Mouse (Mus musculus): ENCODE data around the gene Jade2. TPM values are rescaled to one million over a fixed set of nuclear protein-coding genes. Genes with fewer than 3 reads are reported as not detected.

The Jade2 gene
- 1.8 and 2.1 TPM in 2 replicates for polyA plus RNA-seq (2016; fragmentation: Nextera tagmentation; extraction: Ambion mirVana)

GRCm38 (mm10) chr11:51857081-51857671 lies at the start of gene Jade2:
Gene Jade2 (minus strand): TSS chr11:51857653.
- H3K4me1 ChIP-seq, result peaks cover 23% of the 10 kb centered on the region
- WGBS, result under 1% methylated on average over 43 of the region's 47 CpGs
- no peaks in the 10 kb centered on the region for H3K36me3 ChIP-seq
- no peaks in the 10 kb centered on the region for H3K9me3 ChIP-seq
- peak within 1 kb of the TSS; percentile 71 for H3K4me3 ChIP-seq
- no peak for ATAC-seq (ENCODE audit: insufficient number of reproducible peaks, insufficient read depth, low FRiP score, low TSS enrichment)
- H3K9ac ChIP-seq, result peak within 1 kb of the TSS; percentile 85
- H3K27ac ChIP-seq, result peak within 1 kb of the TSS; percentile 90
- H3K4me2 ChIP-seq (replicated peaks), result peak within 1 kb of the TSS; percentile 95
- H3K27me3 ChIP-seq, result peaks cover 10% of the 10 kb centered on the region; the same call in 1 of the 2 replicates

DNA sequence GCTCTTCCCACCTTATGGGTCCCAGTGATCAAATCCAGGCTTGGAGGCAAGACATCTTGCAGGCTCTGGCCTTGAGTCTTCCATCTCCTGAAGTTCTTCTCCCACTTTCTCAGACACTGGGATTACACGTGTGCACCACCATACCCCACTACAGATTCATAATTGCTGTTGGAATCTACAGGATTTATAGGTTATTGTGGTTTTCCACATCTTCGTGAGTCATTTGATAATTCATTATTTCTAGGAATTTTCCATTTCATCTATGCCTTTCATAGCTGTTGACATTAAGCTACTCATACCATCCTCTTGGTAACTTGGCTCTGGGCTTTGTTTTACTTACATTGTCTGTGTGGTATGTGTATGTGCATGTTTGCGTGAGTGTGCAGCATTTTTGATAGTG lies 46.8 kb upstream of the Jade2 start:
- no peak overlapping the region for H3K27ac ChIP-seq
- no peaks in the 10 kb centered on the region for H3K4me1 ChIP-seq
- no peaks in the 10 kb centered on the region for H3K27me3 ChIP-seq
- WGBS, result 88% methylated on average over 3 of the region's 3 CpGs
- no peak overlapping the region for H3K4me2 ChIP-seq (replicated peaks)
- no peak for ATAC-seq (ENCODE audit: insufficient number of reproducible peaks, insufficient read depth, low FRiP score, low TSS enrichment)
- H3K9ac ChIP-seq, result no peak overlapping the region
- H3K4me3 ChIP-seq, result no peak overlapping the region
- H3K9me3 ChIP-seq, result no peaks in the 10 kb centered on the region
- no peaks in the 10 kb centered on the region for H3K36me3 ChIP-seq

GRCm38 (mm10) chr11:51899691-51900090 lies 42.2 kb upstream of the Jade2 start:
- 0 out of 2 replicates have a peak, but pooled peaks cover 3% of the 10 kb centered on the region for H3K27me3 ChIP-seq
- no peak overlapping the region for H3K9ac ChIP-seq
- peaks cover 7% of the 10 kb centered on the region; the same call in 1 of the 2 replicates for H3K4me1 ChIP-seq
- no peak overlapping the region for H3K4me3 ChIP-seq
- WGBS, result 87% methylated on average over 10 of the region's 10 CpGs
- no peaks in the 10 kb centered on the region for H3K36me3 ChIP-seq
- no peak overlapping the region for H3K4me2 ChIP-seq (replicated peaks)
- H3K9me3 ChIP-seq, result no peaks in the 10 kb centered on the region
- ATAC-seq (ENCODE audit: insufficient number of reproducible peaks, insufficient read depth, low FRiP score, low TSS enrichment), result no peak
- no peak overlapping the region for H3K27ac ChIP-seq

DNA sequence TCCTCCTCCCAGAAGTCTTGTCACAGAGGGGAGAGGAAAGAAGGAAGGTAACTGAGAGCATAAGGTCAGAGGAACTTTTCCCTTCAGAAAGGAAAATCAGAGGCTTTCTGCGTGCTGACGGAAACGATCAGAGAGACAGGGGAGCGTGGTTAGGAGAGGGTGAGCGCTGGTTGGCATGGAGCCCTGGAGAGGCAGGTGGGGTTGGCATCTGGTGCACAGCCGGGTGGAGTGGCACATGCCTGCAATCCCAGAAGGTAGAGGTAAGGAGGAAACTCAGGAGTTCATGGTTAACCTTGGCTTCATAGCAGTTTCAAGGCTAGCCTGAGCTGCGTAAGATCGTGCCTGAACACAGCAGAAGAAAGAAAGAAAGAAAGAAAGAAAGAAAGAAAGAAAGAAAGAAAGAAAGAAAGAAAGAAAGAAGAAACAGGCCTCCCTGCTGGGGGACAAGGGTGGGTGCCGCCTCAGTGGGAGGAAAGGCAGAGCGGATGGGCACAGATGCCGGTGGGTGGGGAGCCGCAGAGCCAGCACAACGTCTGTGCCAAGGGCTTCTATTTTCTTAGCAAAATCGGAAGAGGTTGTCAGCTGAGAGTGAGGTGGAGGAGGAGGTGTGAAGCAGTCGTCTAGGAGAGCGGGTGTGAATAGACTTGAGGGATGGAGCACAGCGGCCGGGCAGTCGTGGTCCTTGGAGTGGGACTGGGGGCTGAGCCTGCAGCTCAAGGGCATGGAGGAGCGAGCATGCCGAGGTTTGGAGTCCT lies 41.0 kb upstream of the Jade2 start:
- no peak overlapping the region for H3K4me3 ChIP-seq
- H3K27ac ChIP-seq, result no peak overlapping the region
- no peak overlapping the region for H3K9ac ChIP-seq
- 0 out of 2 replicates have a peak, but pooled peaks cover 3% of the 10 kb centered on the region for H3K27me3 ChIP-seq
- no peak overlapping the region for H3K4me2 ChIP-seq (replicated peaks)
- H3K9me3 ChIP-seq, result no peaks in the 10 kb centered on the region
- ATAC-seq (ENCODE audit: insufficient number of reproducible peaks, insufficient read depth, low FRiP score, low TSS enrichment), result no peak
- H3K4me1 ChIP-seq, result peaks cover 7% of the 10 kb centered on the region; the same call in 1 of the 2 replicates
- no peaks in the 10 kb centered on the region for H3K36me3 ChIP-seq
- WGBS, result 68% methylated on average over 21 of the region's 21 CpGs

DNA sequence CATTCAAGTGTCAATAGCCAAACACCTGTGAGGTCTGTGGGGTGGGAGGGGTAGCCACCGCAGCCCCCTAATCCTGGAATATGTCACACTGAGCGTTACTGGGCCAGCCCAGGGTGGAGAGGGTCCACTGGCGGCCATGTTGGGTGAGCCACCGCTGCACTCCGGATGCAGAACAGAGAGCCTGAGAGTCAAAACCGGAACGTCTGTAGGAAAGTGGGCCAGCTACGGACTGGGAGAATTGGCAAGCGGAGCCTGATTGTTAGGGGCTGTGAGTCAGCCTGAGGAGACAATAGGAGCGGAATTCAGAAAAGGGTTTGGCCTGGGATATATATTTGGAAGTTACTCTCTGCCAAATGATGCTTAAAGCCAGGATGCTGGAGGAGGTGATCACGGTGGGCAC lies 39.9 kb upstream of the Jade2 start:
- WGBS, result 86% methylated on average over 11 of the region's 11 CpGs

DNA sequence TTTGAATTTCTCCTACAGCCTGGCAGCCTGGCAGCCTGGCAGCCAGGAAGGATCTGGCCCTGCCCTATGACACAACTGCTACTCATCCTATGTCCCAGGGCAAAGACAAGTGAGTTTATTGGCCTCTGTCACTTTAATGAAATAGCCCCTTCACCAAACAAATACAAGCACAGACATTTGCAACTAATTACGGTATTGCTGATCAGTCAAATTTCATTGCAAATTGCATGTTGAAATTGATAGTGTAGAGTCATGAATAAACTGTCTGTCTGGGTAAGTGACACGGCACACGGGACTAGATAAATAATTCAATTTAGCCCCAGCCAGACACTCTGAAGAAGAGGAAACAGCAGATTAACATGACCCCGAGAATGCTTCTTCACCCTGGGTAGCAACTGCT lies 38.6 kb upstream of the Jade2 start:
- Histone ChIP-seq H3K27ac (no peak overlapping the region), H3K9me3 (no peaks in the 10 kb centered on the region), H3K36me3 (no peaks in the 10 kb centered on the region), H3K27me3 (0 out of 2 replicates have a peak, but pooled peaks cover 3% of the 10 kb centered on the region), H3K9ac (no peak overlapping the region), H3K4me3 (no peak overlapping the region), H3K4me2 (replicated peaks) (no peak overlapping the region), H3K4me1 (peaks cover 7% of the 10 kb centered on the region; the same call in 1 of the 2 replicates)
- 20% methylated on average over 4 of the region's 4 CpGs for WGBS
- no peak for ATAC-seq (ENCODE audit: insufficient number of reproducible peaks, insufficient read depth, low FRiP score, low TSS enrichment)

More for the DNA sequence above, 39.9 kb upstream of the Jade2 start:
- no peak overlapping the region for H3K4me3 ChIP-seq
- no peak for ATAC-seq (ENCODE audit: insufficient number of reproducible peaks, insufficient read depth, low FRiP score, low TSS enrichment)
- H3K27ac ChIP-seq, result no peak overlapping the region
- peaks cover 7% of the 10 kb centered on the region; the same call in 1 of the 2 replicates for H3K4me1 ChIP-seq
- H3K9me3 ChIP-seq, result no peaks in the 10 kb centered on the region
- H3K36me3 ChIP-seq, result no peaks in the 10 kb centered on the region
- H3K27me3 ChIP-seq, result 0 out of 2 replicates have a peak, but pooled peaks cover 3% of the 10 kb centered on the region
- no peak overlapping the region for H3K9ac ChIP-seq
- H3K4me2 ChIP-seq (replicated peaks), result no peak overlapping the region

DNA sequence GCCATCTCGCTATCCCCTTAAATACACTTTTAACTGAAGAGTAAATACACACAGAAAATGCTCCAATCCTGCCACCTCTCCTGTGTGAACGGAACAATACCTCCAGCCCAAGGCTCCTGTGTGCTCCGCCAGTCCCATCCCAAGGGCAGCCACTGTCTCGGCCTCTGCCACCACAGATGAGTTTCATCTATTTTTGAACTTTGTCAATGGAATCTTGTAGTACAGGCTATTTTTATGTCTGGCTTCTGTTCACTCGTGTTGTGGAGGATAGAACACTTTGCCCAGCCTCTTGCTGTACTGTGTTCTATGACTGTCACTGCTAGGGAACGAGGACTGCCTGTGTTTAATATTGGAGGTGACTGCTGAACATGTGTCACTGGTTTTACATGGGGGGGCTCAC lies 28.2 kb upstream of the Jade2 start:
- Histone ChIP-seq H3K36me3 (no peaks in the 10 kb centered on the region), H3K9me3 (no peaks in the 10 kb centered on the region), H3K27me3 (no peaks in the 10 kb centered on the region), H3K9ac (no peak overlapping the region), H3K4me1 (peaks cover 14% of the 10 kb centered on the region), H3K27ac (no peak overlapping the region), H3K4me2 (replicated peaks) (no peak overlapping the region), H3K4me3 (no peak overlapping the region)
- ATAC-seq (ENCODE audit: insufficient number of reproducible peaks, insufficient read depth, low FRiP score, low TSS enrichment), result no peak
- 84% methylated on average over 6 of the region's 6 CpGs for WGBS

GRCm38 (mm10) chr11:51884092-51884491 lies 26.6 kb upstream of the Jade2 start:
- Histone ChIP-seq H3K9ac (no peak overlapping the region), H3K27me3 (no peaks in the 10 kb centered on the region), H3K4me2 (replicated peaks) (no peak overlapping the region), H3K27ac (0 out of 2 replicates have a peak overlapping the region, but pooled peaks have one; percentile 41), H3K4me3 (no peak overlapping the region), H3K9me3 (peaks cover 6% of the 10 kb centered on the region; the same call in 1 of the 2 replicates), H3K36me3 (no peaks in the 10 kb centered on the region), H3K4me1 (peaks cover 14% of the 10 kb centered on the region)
- 50% methylated on average over 1 of the region's 1 CpGs for WGBS
- ATAC-seq (ENCODE audit: insufficient number of reproducible peaks, insufficient read depth, low FRiP score, low TSS enrichment), result no peak

GRCm38 (mm10) chr11:51883670-51884069 lies 26.2 kb upstream of the Jade2 start:
- Histone ChIP-seq H3K4me1 (peaks cover 14% of the 10 kb centered on the region), H3K27ac (0 out of 2 replicates have a peak overlapping the region, but pooled peaks have one; percentile 41), H3K9ac (no peak overlapping the region), H3K36me3 (no peaks in the 10 kb centered on the region), H3K27me3 (no peaks in the 10 kb centered on the region), H3K9me3 (peaks cover 6% of the 10 kb centered on the region; the same call in 1 of the 2 replicates), H3K4me2 (replicated peaks) (no peak overlapping the region), H3K4me3 (no peak overlapping the region)
- no peak for ATAC-seq (ENCODE audit: insufficient number of reproducible peaks, insufficient read depth, low FRiP score, low TSS enrichment)
- 51% methylated on average over 5 of the region's 5 CpGs for WGBS

GRCm38 (mm10) chr11:51881776-51882175 lies 24.3 kb upstream of the Jade2 start:
- Histone ChIP-seq H3K9ac (no peak overlapping the region), H3K27me3 (no peaks in the 10 kb centered on the region), H3K4me3 (no peak overlapping the region), H3K9me3 (peaks cover 6% of the 10 kb centered on the region; the same call in 1 of the 2 replicates), H3K4me2 (replicated peaks) (no peak overlapping the region), H3K4me1 (peaks cover 14% of the 10 kb centered on the region), H3K27ac (no peak overlapping the region), H3K36me3 (no peaks in the 10 kb centered on the region)
- 80% methylated on average over 7 of the region's 7 CpGs for WGBS
- no peak for ATAC-seq (ENCODE audit: insufficient number of reproducible peaks, insufficient read depth, low FRiP score, low TSS enrichment)

DNA sequence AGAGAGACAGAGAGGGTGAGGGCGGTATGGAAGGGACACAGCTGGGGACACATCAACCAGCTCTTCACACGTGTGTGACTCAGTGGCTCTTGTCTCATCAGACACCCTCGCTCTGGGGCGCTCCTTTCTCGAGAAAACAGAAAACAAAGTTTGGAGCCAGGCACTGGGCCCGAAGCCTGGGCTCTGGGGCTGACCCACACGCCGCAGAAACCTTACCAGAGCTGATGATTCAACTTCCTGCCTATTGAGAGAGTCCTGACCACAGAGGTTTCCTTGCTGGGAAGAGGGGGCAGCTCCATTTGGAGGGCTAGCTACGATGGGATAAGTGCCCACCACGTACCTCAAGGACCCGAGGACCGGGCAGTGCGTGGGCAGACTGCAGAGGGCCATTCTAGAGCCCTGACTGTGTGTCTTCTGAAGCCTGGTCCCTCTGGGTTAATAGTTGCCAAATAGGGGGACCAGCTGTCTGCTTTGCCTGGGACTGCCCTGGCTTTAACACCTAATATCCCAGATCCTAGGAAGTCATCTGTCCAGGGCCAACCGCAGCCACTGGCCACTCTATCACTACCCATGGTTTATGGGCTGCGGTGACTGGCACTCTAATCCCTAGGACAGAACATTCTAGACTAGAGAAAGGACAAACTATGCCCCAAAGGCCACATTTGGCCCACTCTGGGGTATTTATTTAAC lies 23.7 kb upstream of the Jade2 start:
- Histone ChIP-seq H3K9ac (no peak overlapping the region), H3K4me1 (peaks cover 14% of the 10 kb centered on the region), H3K27ac (no peak overlapping the region), H3K4me3 (no peak overlapping the region), H3K4me2 (replicated peaks) (no peak overlapping the region), H3K9me3 (peaks cover 6% of the 10 kb centered on the region; the same call in 1 of the 2 replicates), H3K27me3 (no peaks in the 10 kb centered on the region), H3K36me3 (no peaks in the 10 kb centered on the region)
- ATAC-seq (ENCODE audit: insufficient number of reproducible peaks, insufficient read depth, low FRiP score, low TSS enrichment), result no peak
- 87% methylated on average over 15 of the region's 15 CpGs for WGBS
